In the genomic region with DNA sequence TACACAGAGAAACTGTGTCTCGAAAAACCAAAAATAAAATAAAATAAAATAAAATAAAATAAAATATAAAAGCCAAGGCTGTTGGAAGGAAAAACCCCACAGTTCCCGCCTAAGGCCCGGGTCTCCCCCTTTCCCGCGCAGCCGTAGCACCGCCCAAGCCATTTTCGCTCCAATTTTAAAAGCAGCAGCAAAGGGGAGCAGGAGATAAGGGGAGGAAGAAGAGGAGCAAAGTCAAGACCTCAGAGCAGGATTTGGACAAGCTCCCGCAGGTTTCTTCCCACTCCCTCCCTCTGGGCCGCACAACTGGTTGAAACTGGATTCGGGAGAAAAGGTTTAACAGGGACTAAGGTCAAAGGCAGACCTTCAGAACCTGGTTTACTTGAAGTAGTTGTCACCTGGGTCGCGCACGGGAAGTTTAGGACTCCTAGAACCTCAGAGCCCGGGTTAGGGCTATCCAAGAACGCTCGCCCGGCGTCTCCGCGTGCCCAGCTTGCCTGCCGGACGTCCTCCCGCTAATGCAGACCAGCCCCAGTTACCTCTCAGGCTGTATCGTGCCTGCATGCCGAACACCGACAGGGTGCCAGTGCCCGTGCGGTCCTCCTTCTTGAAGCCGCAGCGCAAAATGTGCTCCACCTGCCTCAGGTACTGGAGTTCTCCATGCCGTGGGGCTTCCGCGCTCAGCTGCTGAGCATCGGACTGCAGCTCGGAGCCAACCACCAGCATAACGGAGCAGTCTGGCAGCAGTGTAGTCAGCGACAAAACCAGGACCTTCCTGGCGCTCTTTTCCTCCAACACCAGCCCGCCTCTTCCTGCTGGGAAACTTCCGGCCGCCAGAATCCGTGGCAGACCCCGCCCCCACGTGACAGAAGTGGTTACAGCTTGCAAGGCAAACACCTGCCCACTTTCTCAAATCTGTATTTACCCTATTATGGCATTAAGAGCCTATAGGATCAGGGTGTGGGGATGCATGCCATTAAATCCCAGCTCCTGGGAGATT, we compare ENCODE assay signal across 7 mouse cellular contexts. TPM values are rescaled to one million over a fixed set of nuclear protein-coding genes. Genes with fewer than 3 reads are reported as not detected.
DNase-seq lines count a peak whose midpoint lies in the region; ATAC-seq lines count a peak whose summit lies in the region.

Gene Tyms, minus strand, starts transcription at position 793 of the 997 bp plus-strand sequence.

- H3K9me3 ChIP-seq in intestine, embryonic 15.5 days = no peaks in the 10 kb centered on the region
- H3K9me3 ChIP-seq in midbrain, embryonic 10.5 days (replicated peaks) = no peaks in the 10 kb centered on the region

- intact Hi-C loops in gastrocnemius, postnatal 36 days (cut with DNase I) = no loop called here
- intact Hi-C loops in left cerebral cortex, postnatal 25 days (cut with DNase I) = no loop called here

- ATAC-seq in intestine, embryonic 15.5 days = peak; percentile 97

- peaks cover 8% of the 10 kb centered on the region for H3K4me1 ChIP-seq in intestine, embryonic 15.5 days (replicated peaks)
- H3K4me1 ChIP-seq in midbrain, embryonic 10.5 days = peaks cover 19% of the 10 kb centered on the region

- 0 out of 2 replicates have a peak, but pooled peaks cover under 1% of the 10 kb centered on the region for H3K36me3 ChIP-seq in intestine, embryonic 15.5 days
- peaks cover 40% of the 10 kb centered on the region for H3K36me3 ChIP-seq in midbrain, embryonic 10.5 days

- 1% methylated on average over 45 of the region's 45 CpGs for WGBS in intestine, embryonic 15.5 days
- WGBS in midbrain, embryonic 10.5 days = 1% methylated on average over 45 of the region's 45 CpGs

- H3K27me3 ChIP-seq in intestine, embryonic 15.5 days (replicated peaks) = no peaks in the 10 kb centered on the region
- H3K27me3 ChIP-seq in midbrain, embryonic 10.5 days (ENCODE audit: low read depth, poor library complexity, severe bottlenecking) = no peaks in the 10 kb centered on the region

- H3K27ac ChIP-seq in intestine, embryonic 15.5 days = peak within 1 kb of the TSS; percentile 85
- peak within 1 kb of the TSS; percentile 94 for H3K27ac ChIP-seq in midbrain, embryonic 10.5 days (replicated peaks)

- peak; percentile 85 for DNase-seq in adrenal gland, adult 2 months
- peak; percentile 93 for DNase-seq in embryo, embryonic 11 days
- peak; percentile 54 to 56 for DNase-seq in gastrocnemius, postnatal 36 days
- DNase-seq in left cerebral cortex, postnatal 25 days (ENCODE audit: low spot score in 2 of 2) = peak; percentile 65 to 72
- peak; percentile 88 for DNase-seq in midbrain, embryonic 10.5 days (ENCODE audit: low spot score)
- peak; percentile 40 for DNase-seq in skeletal muscle tissue, adult 2 months (ENCODE audit: low read depth, low spot score)

- peak within 1 kb of the TSS; percentile 74 for H3K9ac ChIP-seq in intestine, embryonic 15.5 days

- H3K4me2 ChIP-seq in intestine, embryonic 15.5 days (replicated peaks) = peak within 1 kb of the TSS; percentile 55

- H3K4me3 ChIP-seq in intestine, embryonic 15.5 days (replicated peaks) = peak within 1 kb of the TSS; percentile 66
- H3K4me3 ChIP-seq in midbrain, embryonic 10.5 days = peak within 1 kb of the TSS; percentile 86

RNA-seq across cellular contexts. Expression of gene Tyms, which starts in this region (rescaled TPM):
- total RNA-seq in adrenal gland, adult 2 months (2021) = 10 to 100 TPM; 15.4 to 19.9 TPM
- polyA plus RNA-seq in adrenal gland, adult 2 months (2012; rRNA removed) = 17.8 and 17.9 TPM in 2 replicates
- 1 to 10 TPM; 1.5 to 1.9 TPM for total RNA-seq in gastrocnemius, postnatal 36 days (2021)
- 276 and 288 TPM in 2 replicates for polyA plus RNA-seq in intestine, embryonic 15.5 days (2015; fragmentation: Nextera tagmentation; extraction: Ambion mirVana)
- 1 to 10 TPM; 3.5 to 5.3 TPM for total RNA-seq in left cerebral cortex, postnatal 25 days (2021)
- polyA plus RNA-seq in midbrain, embryonic 10.5 days (2016; fragmentation: Nextera tagmentation; extraction: Ambion mirVana) = 294 and 321 TPM in 2 replicates

Comparison
In these comparisons a context has a peak if more than half of its experiments do, and no peak if none do; other contexts are left out.
1. Peak in every context shown above with its lines: DNase-seq, ATAC-seq, H3K4me3 ChIP-seq and H3K27ac ChIP-seq.
2. RNA of gene Tyms (polyA plus RNA-seq): 294 to 321 TPM in midbrain, embryonic 10.5 days and 276 to 288 TPM in intestine, embryonic 15.5 days; 17.8 to 17.9 TPM in adrenal gland, adult 2 months; every median in the first group is over 10 times any median in the second.
3. DNase-seq: peak in every context shown above with its lines; median percentile 93 in embryo, embryonic 11 days; 88 in midbrain, embryonic 10.5 days; 85 in adrenal gland, adult 2 months; 68 in left cerebral cortex, postnatal 25 days; 55 in gastrocnemius, postnatal 36 days; 40 in skeletal muscle tissue, adult 2 months.